Mouse (Mus musculus) hindbrain, embryonic 11.5 days (tissue): ENCODE measurements around the gene Pcsk7. TPM values are rescaled to one million over a fixed set of nuclear protein-coding genes. Genes with fewer than 3 reads are reported as not detected.

Experiments
- ATAC-seq: fragments of 200-750 bp; cut with Nextera tagmentation; 2 replicates; pipeline ENCODE4 v1.8.0; 2017; ENCODE audit warnings: mild to moderate bottlenecking, moderate TSS enrichment, moderate library complexity; ENCODE audit not compliant: low FRiP score
- DNase-seq: peaks from one replicate; pipeline ENCODE4 v3.0.0-alpha.2; 2015; ENCODE audit warnings: low spot score
- H3K27ac ChIP-seq: fragments of 300-500 bp; sonication (generic); 2 replicates; pipeline ENCODE4 v1.5.1; 2014; ENCODE audit warnings: mild to moderate bottlenecking, low read depth, low read length
- H3K27me3 ChIP-seq: fragments of 300-500 bp; sonication (generic); 2 replicates; pipeline ENCODE4 v1.6.1; 2014; ENCODE audit warnings: mild to moderate bottlenecking, low read length, moderate library complexity, mixed read lengths; ENCODE audit not compliant: control insufficient read depth, insufficient read depth
- H3K36me3 ChIP-seq: fragments of 300-500 bp; sonication (generic); 2 replicates; pipeline ENCODE4 v1.6.1; 2014; ENCODE audit warnings: mild to moderate bottlenecking, low read length, moderate library complexity, mixed read lengths; ENCODE audit not compliant: control insufficient read depth, insufficient read depth
- H3K4me1 ChIP-seq: fragments of 300-500 bp; sonication (generic); replicated peaks from 2 replicates; pipeline ENCODE4 v1.6.1; 2014; ENCODE audit warnings: low read length, mixed read lengths; ENCODE audit not compliant: control insufficient read depth, insufficient read depth
- H3K4me2 ChIP-seq: fragments of 300-500 bp; sonication (generic); replicated peaks from 2 replicates; pipeline ENCODE4 v1.6.1; 2014; ENCODE audit warnings: mild to moderate bottlenecking, low read depth, low read length
- H3K4me3 ChIP-seq: fragments of 300-500 bp; sonication (generic); 2 replicates; pipeline ENCODE4 v1.5.1; 2014; ENCODE audit warnings: low read depth, low read length
- H3K9ac ChIP-seq: fragments of 300-500 bp; sonication (generic); 2 replicates; pipeline ENCODE4 v1.6.1; 2014; ENCODE audit warnings: low read depth, low read length
- H3K9me3 ChIP-seq: fragments of 300-500 bp; sonication (generic); 2 replicates; pipeline ENCODE4 v1.6.1; 2016; ENCODE audit warnings: low read length; ENCODE audit not compliant: control insufficient read depth
- WGBS: fragments of 180-500 bp; shearing (Covaris S2); extraction: QIAGEN DNeasy Blood & Tissue Kit; methylation state at CpG from one replicate; pipeline ENCODE4 v1.1.7; 2014; 5-methylcytosine and 5-hydroxymethylcytosine counted together
- polyA plus RNA-seq: library from polyadenylated mRNA; unstranded; fragments of >200 nt; fragmentation: Nextera tagmentation; extraction: Ambion mirVana; gene quantifications from 2 replicates; pipeline ENCODE4 v1.2.1, GENCODE M21; 2014

Pcsk7 gene
- polyA plus RNA-seq, 1 experiment from 2014 or later = 13.3 TPM

- 0 out of 2 replicates have a peak, but pooled peaks cover 3% of the 10 kb centered on the region for H3K4me1 ChIP-seq
- WGBS = 75% methylated on average over 11 of the region's 11 CpGs
- no peak overlapping the region for H3K27ac ChIP-seq
- no peak overlapping the region for H3K4me2 ChIP-seq
- no peaks in the 10 kb centered on the region for H3K9me3 ChIP-seq
- ATAC-seq = no peak
- H3K36me3 ChIP-seq = no peaks in the 10 kb centered on the region; the same call in 1 of the 2 replicates
- DNase-seq = no peak
- H3K9ac ChIP-seq = no peak overlapping the region
- no peaks in the 10 kb centered on the region for H3K27me3 ChIP-seq
- no peak overlapping the region for H3K4me3 ChIP-seq
These were observed 26.5 kb downstream of the Pcsk7 start for GRCm38 (mm10) chr9:45932571-45933415.

DNA sequence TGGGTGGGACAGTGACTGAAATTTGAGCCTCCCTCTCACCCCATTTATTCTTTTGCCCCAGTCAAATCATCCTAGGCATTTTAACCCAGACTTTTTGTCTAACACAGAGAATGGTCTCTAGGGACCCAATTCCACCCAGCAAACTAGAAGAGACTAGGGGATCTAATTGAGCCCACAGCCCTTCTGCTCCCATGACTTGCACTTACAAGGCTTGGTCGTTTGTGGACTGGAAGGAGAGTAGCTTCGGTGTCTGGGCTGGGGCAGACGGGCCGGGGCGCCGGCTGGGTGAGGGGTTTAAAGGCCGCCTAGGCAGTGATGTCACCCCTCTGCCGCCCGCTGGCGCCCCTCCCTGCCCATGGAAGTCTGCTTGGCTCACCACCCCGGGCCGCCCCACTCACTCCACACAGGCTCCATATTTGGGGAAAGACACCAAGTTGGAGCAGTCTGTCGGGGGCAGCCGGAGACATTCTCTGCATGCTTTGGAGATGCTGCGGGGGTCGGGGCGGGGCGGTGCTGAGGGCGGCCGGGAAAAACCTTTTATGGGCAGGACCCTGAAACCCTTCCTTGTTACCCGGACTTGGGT, 29.4 kb downstream of the Pcsk7 start, which contains the start of gene Tagln:
Tagln (minus strand) TSS at position 431 of the 583 bp plus-strand sequence.
- Histone ChIP-seq H3K27ac (no peak within 1 kb of the TSS), H3K4me1 (0 out of 2 replicates have a peak, but pooled peaks cover 3% of the 10 kb centered on the region), H3K4me3 (peak within 1 kb of the TSS; percentile 12; the same call in 1 of the 2 replicates), H3K36me3 (no peaks in the 10 kb centered on the region), H3K9me3 (no peaks in the 10 kb centered on the region), H3K4me2 (peak within 1 kb of the TSS; percentile 31; the same call in 1 of the 2 replicates), H3K9ac (peak within 1 kb of the TSS; percentile 37; the same call in 1 of the 2 replicates), H3K27me3 (no peaks in the 10 kb centered on the region)
- no peak for ATAC-seq
- DNase-seq = peak; percentile 48
- WGBS = 6% methylated on average over 21 of the region's 21 CpGs

DNA sequence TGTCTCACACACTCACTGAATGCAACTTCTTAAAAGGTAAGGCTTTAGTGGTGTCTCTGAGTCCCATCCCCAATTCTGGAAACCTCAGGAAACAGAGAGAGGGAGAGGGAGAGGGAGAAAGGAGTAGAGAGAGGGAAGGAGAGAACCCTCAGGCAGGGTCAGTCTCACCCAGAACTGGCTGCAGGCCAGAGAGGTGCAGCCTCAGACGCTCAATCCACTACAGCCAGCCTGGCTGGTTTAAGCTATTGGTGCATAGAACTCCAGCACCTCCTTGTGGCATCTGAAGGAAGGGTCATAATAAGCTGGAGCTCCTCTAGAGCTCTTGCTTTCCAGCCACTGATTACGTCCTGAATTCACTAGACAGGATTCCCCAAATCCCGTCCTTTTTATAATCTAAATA, 30.6 kb downstream of the Pcsk7 start:
- Histone ChIP-seq H3K4me2 (no peak overlapping the region), H3K9ac (no peak overlapping the region), H3K9me3 (no peaks in the 10 kb centered on the region), H3K27ac (no peak overlapping the region), H3K36me3 (no peaks in the 10 kb centered on the region), H3K4me3 (no peak overlapping the region), H3K27me3 (no peaks in the 10 kb centered on the region), H3K4me1 (0 out of 2 replicates have a peak, but pooled peaks cover 3% of the 10 kb centered on the region)
- DNase-seq (peak; percentile 65), ATAC-seq (no peak)
- WGBS = 29% methylated on average over 3 of the region's 3 CpGs

DNA sequence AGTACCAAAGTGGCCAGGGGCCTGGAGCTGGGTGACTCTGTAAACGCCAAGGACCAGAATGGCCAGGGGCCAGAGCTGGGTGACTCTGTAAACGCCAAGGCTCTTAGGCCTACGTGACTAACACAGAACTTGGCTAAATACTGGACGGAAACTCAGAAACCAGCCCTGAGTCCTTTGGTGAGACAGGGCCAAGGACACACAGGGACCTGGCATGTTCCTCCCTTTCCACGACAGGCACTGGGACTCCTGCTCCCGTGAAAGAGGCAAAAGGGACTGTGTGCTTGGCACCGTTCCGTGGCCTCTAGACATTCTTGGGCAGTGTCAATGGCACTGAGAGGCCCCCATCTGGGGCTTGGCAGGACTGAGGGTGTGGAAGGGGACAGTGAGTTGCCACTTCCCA, 31.8 kb downstream of the Pcsk7 start:
- ATAC-seq = no peak
- WGBS = 91% methylated on average over 8 of the region's 8 CpGs

DNA sequence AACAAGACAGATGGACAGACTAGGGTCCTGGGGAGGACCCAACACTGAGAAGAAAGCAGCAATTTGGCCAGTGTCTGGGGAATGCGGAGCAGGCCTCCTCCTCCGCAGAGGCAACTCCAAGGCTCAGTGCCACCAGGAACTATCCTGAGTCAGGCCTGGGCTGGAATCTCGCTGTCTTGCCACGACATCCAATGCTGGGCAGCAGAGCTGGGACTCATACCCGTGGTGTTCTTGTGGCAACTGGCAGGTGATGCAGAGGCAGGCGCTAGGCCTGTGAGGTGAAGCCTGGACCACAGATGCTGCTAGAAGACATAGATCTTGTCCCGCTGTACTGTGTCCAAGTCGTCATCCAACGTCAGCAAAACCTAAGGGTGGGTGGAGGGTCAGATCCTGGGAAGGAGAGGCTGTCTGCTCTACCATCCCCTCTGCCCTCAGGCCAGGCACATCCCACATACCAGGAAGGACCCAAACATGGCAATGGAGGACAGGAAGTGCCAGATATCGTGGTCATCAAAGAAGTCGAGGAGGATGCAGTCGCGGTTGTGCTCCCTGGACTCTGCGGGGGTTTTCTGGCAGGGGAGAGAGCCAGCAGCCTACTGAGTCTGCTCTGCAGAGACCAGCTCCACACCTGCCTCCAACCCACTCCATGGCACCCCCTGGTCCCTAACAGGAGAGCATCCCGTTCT, 32.8 kb downstream of the Pcsk7 start:
- Histone ChIP-seq H3K27me3 (no peaks in the 10 kb centered on the region), H3K9me3 (no peaks in the 10 kb centered on the region), H3K4me2 (no peak overlapping the region), H3K27ac (no peak overlapping the region), H3K36me3 (0 out of 2 replicates have a peak, but pooled peaks cover 2% of the 10 kb centered on the region), H3K4me3 (no peak overlapping the region), H3K4me1 (0 out of 2 replicates have a peak, but pooled peaks cover 3% of the 10 kb centered on the region), H3K9ac (no peak overlapping the region)
- 90% methylated on average over 15 of the region's 15 CpGs for WGBS
- DNase-seq = no peak
- ATAC-seq = no peak

More for the DNA sequence above, 31.8 kb downstream of the Pcsk7 start:
- H3K9me3 ChIP-seq = no peaks in the 10 kb centered on the region
- H3K4me1 ChIP-seq = 0 out of 2 replicates have a peak, but pooled peaks cover 3% of the 10 kb centered on the region
- no peaks in the 10 kb centered on the region for H3K27me3 ChIP-seq
- DNase-seq = no peak
- H3K27ac ChIP-seq = no peak overlapping the region
- H3K4me2 ChIP-seq = no peak overlapping the region
- H3K36me3 ChIP-seq = 0 out of 2 replicates have a peak, but pooled peaks cover 2% of the 10 kb centered on the region
- no peak overlapping the region for H3K4me3 ChIP-seq
- no peak overlapping the region for H3K9ac ChIP-seq

DNA sequence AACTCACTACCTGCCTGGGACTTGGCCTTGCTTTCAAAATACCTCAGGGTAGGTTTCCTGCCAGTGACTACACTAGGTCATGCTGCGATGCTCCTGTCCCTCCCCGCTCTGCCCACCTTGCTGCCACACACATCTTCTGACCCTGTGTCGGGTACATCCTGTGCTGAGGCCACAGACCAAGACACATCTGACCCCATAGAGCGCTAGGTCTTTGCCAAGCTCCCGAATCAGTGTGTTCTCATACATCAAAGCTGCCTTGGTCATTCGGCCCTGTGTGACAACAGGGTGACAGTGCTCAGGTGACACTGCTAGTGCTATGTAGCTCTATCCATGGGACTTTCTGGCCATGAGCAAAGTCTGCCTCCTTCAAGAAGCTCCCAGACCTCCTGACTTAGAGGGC, 33.5 kb downstream of the Pcsk7 start:
- Histone ChIP-seq H3K9me3 (no peaks in the 10 kb centered on the region), H3K4me2 (no peak overlapping the region), H3K27me3 (no peaks in the 10 kb centered on the region), H3K4me3 (no peak overlapping the region), H3K9ac (no peak overlapping the region), H3K4me1 (0 out of 2 replicates have a peak, but pooled peaks cover 3% of the 10 kb centered on the region), H3K27ac (no peak overlapping the region), H3K36me3 (0 out of 2 replicates have a peak, but pooled peaks cover 2% of the 10 kb centered on the region)
- DNase-seq (no peak), ATAC-seq (no peak)
- 92% methylated on average over 6 of the region's 6 CpGs for WGBS

- no peak for ATAC-seq
- Histone ChIP-seq H3K4me2 (no peak overlapping the region), H3K27me3 (no peaks in the 10 kb centered on the region), H3K27ac (no peak overlapping the region), H3K4me1 (no peaks in the 10 kb centered on the region), H3K9ac (no peak overlapping the region), H3K9me3 (no peaks in the 10 kb centered on the region), H3K36me3 (0 out of 2 replicates have a peak, but pooled peaks cover 2% of the 10 kb centered on the region), H3K4me3 (no peak overlapping the region)
- no peak for DNase-seq
- 64% methylated on average over 18 of the region's 18 CpGs for WGBS
These were observed 35.1 kb downstream of the Pcsk7 start for GRCm38 (mm10) chr9:45941329-45941888.

DNA sequence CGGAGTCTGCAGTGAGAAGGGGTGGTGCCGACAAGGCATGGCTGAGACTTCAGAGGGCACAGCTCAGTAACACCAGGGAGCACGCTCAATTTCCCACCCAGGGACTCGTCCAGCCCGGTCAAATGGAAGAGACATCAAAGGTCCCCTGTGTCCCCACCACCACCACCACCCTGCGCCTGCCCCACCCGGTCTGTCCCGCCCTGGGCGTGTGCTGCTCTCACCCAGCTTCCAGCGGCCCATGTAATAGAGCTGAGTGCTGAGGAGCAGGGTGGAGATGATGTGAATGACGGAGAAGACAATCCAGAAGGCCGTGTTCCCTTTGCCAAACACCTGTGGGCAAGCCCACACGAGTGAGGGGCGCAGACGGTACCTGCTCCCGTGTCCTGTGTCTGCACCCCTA, 36.2 kb downstream of the Pcsk7 start:
- DNase-seq (no peak), ATAC-seq (no peak)
- H3K4me2 ChIP-seq = no peak overlapping the region
- no peak overlapping the region for H3K4me3 ChIP-seq
- H3K9me3 ChIP-seq = no peaks in the 10 kb centered on the region
- 0 out of 2 replicates have a peak, but pooled peaks cover 2% of the 10 kb centered on the region for H3K36me3 ChIP-seq
- H3K27ac ChIP-seq = no peak overlapping the region
- no peaks in the 10 kb centered on the region for H3K4me1 ChIP-seq
- H3K9ac ChIP-seq = no peak overlapping the region
- WGBS = 92% methylated on average over 16 of the region's 16 CpGs
- no peaks in the 10 kb centered on the region for H3K27me3 ChIP-seq
